Mouse (Mus musculus) small intestine, adult 2 months (tissue): ENCODE results near the gene Piwil4.

Experiments used
- CTCF ChIP-seq: fragments of 200-500 bp; IDR thresholded peaks from 2 replicates; pipeline ENCODE4 v1.5.1; 2012; ENCODE audit warnings: low read depth, mild to moderate bottlenecking, control low read depth, inconsistent platforms, low read length, moderate library complexity, mixed read lengths; ENCODE audit not compliant: insufficient replicate concordance, insufficient read length; ENCODE audit errors: extremely low read depth
- POLR2A ChIP-seq: fragments of 200-500 bp; IDR thresholded peaks from 2 replicates; pipeline ENCODE4 v1.6.1; 2012; ENCODE audit warnings: low read depth, mild to moderate bottlenecking, control low read depth, inconsistent platforms, low read length, moderate library complexity

DNA sequence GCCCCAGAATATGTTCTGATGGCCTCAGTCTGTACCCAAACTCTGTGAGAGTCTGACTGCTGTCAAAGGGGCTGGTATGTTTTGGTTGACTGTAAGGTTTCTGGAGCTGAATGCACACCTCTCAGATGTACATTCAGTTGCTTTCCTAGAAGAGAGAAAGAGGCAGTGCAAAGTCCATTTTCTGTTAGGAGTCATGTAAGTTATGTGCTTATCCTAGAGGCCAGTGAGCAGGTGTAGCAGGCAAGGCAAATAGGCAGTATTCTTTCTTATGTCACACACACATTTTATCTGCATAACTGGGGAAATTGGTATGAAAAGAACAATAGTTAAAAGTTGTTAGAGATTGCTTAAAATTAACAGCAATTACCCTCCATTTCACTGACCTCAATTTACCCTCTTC lies 13.4 kb upstream of the Piwil4 start:
- no peak for TF ChIP-seq CTCF
- no peak for TF ChIP-seq POLR2A
